Mouse (Mus musculus): Measurements from ENCODE around the gene Fv1.

- TF ChIP-seq CTCF (IDR thresholded peaks at IDR 0.05; ENCODE audit: control insufficient read depth, insufficient read depth, insufficient replicate concordance, low read depth, low read length) = no peak
- TF ChIP-seq POLR2A (IDR thresholded peaks at IDR 0.05; ENCODE audit: control insufficient read depth, low read depth, low read length) = no peak
Measured at GRCm38 (mm10) chr4:147888237-147888636, 19.5 kb downstream of the Fv1 start.

Measured in testis, adult 2 months (tissue).